Mouse (Mus musculus) retina, adult 2 months (tissue): ENCODE results near the gene Klhl42.

Experiments used
- DNase-seq: peaks from one replicate; pipeline ENCODE4 v3.0.0-alpha.2; 2012; ENCODE audit warnings: low read depth, low spot score

Klhl42 gene

DNA sequence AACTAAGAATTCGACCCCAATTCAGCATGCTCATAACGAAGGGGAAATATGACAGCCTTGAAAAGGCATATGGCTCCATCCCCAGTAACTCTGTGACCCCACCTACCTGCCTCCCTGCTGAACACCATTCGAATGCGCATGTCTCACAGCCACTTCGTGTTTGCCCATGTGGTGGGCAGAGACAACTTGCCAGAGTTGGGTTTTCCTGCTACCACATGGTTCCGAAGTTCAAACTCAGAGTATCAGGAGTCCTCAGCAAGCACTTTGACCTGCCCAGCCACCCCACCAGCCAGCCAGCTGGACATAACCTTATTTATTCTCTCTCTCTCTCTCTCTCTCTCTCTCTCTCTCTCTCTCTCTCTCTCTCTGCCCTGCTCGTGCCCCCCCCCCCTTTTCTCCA lies 3.4 kb upstream of the Klhl42 start:
- DNase-seq = no peak

DNA sequence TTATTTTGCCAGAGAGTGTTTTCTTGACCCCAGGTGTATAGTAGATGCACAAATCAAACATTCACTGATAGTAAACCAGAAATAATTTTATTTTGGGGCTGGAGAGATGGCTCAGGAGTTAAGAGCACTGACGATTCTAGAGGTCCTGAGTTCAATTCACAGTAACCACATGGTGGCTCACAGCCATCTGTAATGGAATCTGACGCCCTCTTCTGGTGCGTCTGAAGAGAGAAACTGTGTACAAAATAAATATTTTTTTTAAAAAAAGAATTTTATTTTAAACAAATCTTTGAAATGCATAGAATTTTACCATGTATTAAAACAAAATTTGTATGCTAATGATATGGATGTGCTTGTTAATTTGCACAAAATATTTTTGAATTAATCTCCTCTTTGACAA lies 2.7 kb upstream of the Klhl42 start:
- no peak for DNase-seq

DNA sequence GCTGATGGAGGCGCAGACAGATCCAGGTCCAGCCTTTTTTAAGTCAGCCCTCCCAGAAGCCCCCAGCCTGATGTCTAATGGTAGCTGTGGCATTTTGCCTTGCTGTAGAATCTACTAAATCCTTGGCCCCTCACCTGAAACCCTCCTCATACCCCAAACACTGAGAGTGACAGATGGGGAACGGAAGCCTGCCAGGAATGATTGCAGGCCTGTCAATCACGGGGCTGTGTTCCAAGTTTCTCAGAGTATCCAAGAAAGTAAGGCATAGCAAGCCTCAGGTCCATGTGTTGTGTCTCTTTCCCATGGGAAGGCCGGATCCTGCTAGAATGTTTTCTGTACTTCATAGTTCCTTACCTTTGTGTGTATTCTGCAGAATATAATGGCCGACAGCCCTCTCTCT lies 988 bp upstream of the Klhl42 start:
- DNase-seq = no peak

GRCm38 (mm10) chr6:147092136-147092535 lies 957 bp downstream of the Klhl42 start:
- DNase-seq = no peak

DNA sequence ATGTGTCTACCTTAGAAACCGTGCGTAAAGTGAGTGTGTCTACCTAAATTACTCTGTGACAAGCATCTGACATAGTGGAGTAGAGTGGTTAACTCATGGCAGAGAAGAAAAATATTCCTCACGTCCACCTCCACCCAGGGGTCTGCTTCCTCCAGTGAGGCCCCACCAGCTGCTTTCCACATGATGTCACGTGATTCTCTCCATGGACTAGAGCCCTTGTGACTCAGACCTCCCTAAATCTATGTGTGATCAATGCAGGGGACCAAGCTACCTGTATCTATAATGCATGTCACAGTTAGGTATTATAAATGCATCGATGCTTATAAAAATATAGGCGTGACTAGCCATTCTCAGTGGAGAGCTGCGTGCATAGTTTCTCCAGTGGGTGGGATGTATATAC lies 3.6 kb downstream of the Klhl42 start:
- no peak for DNase-seq

- no peak for DNase-seq
Measured at GRCm38 (mm10) chr6:147096109-147096508, 4.9 kb downstream of the Klhl42 start.

- no peak for DNase-seq
Measured at GRCm38 (mm10) chr6:147096934-147097333, 5.8 kb downstream of the Klhl42 start.

DNA sequence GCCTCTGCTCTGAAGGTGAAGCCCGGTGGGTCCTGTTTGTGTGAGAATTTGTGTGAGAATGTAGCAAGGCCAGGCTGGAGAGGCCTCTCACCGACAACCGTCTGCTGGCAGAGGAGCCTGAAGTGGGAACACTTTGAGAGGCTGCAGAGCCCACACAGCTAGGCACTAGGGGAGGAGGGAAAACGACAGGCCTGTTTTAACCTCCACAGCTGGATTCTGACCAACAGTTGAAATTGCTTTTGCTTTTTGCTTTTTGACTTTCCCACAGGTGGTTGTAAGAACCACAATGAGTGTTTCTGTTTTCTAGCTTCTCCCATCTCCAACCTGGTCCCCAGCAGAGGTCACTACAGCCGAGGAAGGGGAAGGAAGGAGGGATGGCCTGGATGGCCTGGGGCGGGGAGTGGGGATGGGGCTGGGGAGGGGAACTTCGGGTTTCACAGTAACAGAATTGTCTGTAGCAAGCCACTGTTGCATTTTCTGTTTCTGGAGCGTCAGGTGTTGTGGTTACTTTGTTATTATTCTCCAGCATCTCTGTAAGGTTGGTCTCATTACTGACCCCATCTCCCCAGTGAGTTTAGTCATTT lies 6.3 kb downstream of the Klhl42 start:
- no peak for DNase-seq

DNA sequence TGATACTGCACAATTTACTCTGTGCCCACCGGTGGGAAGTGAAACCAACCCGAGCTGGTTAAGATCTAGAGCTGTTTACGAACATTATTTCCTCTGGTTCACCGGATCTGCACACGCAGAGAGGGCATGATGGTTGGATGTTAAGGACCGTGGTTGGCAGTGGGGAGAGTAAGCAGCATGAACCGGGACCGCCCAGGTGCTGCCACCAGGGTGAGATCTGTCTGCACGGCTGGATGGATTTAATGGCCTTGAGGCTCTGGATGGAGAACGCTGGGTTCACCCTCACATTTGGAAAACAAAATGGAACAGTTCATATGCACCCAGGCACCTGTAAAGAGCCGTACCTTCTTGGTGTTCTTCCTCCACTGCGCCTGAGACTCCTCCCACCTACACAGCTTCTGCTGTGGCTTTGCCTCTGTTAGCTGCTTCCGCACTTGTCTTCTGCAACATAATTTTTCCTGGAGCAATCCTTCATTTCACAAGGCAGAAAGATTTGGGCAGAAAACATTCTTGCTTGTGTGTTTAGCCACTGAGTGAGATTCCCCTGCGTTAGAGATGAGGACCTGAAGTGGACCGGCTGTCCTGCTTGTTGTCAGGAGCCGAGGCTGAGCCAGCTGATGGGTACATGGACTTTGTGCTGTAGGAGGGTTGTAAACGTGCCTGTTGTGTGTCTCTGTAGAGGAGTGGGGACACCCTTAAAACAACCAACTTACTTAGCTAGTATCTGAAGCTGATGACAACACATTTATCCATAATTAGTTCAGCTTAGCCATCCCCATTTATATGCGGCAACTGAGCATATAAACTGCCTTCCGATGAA lies 8.5 kb downstream of the Klhl42 start:
- no peak for DNase-seq

DNA sequence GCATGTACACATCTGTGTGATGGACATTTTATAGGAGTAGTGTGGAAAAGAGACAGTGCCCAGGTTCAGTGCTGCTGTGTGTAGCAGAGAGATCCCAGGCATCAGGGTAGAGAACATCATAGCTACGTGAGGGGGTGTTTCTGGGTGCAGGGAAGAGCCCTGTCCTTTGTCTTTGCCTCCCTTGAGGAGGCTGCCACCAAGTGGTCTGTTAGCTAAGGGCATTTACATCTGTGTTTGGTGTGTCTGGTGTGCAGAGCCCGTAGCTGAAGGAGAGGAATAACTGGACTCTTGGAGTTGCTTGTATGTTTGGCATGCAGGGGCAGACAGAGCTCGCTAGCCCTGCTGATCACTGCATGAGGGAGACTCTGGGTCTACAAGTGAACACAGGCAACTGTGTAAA lies 11.1 kb downstream of the Klhl42 start:
- DNase-seq = no peak

DNA sequence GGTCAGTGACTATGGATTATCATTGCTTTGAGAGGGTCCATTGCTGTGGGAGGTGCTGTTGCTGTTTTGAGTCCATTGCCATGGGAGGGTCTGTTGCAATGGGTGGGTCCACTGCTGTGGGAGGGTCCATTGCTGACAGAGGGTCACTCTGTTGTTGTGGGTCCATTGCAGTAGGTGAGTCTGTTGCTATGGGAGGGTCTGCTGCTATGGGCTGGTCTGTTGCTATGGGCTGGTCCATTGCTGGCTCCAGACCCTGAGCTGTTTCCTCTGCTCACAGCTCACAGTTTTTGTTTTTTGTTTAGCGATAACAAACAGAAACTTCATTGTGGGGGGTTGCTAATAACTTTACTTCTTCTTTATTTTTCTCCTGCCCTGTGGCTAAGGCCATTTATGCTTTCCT lies 14.3 kb downstream of the Klhl42 start:
- DNase-seq = no peak

- no peak for DNase-seq
Measured at GRCm38 (mm10) chr6:147106716-147107115, 15.5 kb downstream of the Klhl42 start.

DNA sequence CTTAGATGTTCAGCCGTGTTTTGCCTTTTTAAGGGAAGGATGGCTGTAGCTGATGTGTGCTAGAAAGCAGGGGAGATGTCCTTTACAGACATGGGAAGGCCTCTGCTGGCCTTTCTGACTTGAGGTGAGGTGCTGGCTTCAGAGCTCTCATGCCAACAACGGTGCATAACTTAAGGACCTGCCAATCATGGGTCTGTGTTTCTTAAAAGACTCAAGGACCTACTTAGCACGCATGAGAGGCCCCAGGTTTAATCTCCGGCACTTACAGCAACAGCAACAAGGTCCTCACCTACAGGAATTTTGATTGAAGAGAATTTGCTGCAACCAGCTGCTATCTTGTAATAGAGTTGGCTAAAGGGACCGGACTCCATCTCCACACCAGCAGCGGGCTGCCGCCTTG lies 18.1 kb downstream of the Klhl42 start:
- DNase-seq = no peak

- DNase-seq = peak; percentile 54
Measured at GRCm38 (mm10) chr6:147116579-147116978, 25.4 kb downstream of the Klhl42 start.

DNA sequence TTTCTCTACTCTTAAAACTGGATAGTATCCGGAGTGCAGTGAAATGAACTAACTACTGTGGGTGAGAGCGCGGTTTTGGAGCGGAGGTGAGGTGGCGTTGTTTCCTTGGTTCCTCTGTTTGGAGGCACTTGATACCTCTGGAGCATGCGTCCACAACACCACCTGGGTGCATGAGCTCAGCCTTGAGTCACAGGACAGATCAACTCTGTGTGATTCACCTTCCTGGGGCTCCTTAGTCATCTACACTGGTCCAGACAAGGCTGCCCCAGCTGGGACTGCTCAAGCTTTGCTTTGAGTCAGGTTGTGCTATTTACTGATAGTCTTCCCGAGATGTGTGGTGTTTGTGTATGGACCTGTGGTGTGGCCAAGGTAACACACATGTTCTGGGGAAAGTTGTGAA lies 26.6 kb downstream of the Klhl42 start:
- no peak for DNase-seq

- no peak for DNase-seq
Measured at GRCm38 (mm10) chr6:147118190-147118589, 27.0 kb downstream of the Klhl42 start.

DNA sequence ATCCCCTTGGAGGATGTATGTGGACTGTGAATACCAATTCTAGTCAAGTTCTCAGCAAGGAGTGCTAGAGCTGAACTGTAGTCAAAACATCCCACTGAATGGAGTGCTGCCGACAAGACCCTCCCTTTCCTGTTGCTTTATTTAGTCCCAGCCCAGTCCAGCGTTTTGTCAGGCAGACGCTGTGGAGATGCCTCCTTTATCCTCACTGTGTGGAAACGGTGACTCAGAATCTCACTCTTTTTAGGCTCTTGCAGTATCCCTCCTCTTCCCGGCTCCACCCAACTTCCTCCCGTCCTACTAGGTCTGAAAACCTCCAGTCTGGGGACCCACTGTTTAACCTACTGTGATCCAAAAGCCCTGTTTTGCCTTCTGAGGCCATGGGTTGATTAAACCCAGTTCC lies 30.1 kb downstream of the Klhl42 start:
- no peak for DNase-seq

DNA sequence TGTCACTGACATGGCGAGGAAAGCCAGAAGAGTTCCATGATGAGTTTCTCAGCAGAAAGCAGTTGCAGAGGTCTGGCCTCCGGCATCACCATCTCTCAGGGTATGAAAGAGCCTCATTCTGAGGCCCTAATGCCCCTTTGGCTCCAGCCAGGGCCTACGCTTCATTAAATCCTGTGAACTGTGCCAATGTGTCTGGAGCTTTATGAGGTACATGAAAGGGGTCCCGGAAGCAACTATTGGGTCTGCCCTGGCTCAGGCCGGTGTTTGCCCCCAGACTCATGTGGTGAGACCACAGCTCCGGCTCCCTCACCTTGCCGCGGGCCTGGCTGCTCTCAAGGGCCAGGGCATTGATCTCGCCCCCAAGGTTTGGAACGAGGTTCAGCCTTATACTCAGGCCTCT lies 36.1 kb downstream of the Klhl42 start:
- DNase-seq = no peak

DNA sequence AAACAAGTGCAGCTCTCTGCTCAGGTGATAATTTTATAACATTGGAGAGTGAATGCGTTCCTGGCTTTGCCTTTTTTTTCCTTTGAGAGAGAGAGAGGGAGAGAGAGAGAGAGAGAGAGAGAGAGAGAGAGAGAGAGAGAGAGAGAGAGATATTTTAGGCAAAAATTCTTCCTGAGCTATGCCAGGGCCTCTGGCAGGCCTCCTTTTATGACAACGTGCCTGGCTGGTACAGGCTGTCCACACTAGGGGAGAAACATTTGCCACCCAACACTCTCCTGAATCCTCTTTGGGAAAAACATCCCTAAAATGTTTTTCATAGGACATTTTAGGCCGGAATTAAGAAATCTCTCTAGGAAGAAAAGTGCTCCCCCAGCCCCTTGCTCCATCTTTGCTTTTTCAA lies 47.1 kb downstream of the Klhl42 start:
- no peak for DNase-seq

DNA sequence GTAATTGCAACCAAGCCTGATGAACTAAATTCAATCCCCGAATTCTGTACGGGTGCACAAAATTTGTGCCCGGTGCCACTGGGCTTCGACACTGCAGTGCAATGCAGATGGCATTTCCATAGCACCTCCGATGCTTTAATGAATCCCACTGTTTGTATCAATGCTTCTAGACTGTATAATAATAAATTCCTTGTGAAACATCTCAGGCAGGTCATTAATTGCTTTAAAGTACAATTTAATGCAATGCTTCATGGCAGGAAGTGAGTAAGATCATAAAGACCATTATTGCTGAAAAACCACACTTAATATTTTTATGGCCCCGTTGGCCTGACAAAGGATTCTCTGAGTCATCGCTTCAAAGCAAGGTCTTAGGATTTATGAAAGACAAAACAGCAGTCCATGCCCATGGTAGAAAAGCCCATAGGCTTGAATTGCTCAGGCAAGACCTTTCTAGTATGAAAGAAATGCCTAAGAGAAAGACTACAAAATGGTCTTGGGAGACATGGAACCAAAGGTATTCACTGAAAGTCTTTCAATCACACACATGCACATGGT lies 49.5 kb downstream of the Klhl42 start:
- no peak for DNase-seq

DNA sequence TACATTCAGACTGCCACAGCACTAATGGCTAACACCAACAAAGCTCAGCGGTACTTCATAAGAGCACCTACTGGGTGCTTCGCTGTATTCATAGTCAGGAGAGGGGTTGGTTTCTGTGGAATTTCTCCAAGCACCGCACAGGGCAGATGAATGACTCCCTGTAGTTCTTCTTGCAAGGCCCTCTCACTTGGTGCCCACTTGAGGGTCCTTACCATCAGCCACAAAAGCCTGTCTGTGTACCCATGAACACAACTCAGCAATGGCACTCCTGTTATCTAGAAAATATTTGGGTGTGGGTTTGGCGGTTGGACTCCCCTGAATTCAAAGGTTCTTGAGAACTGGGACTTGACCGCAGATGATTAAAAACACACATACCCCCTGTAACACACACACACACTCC lies 53.5 kb downstream of the Klhl42 start:
- DNase-seq = no peak

- no peak for DNase-seq
Measured at GRCm38 (mm10) chr6:147145277-147145676, 54.1 kb downstream of the Klhl42 start.

DNA sequence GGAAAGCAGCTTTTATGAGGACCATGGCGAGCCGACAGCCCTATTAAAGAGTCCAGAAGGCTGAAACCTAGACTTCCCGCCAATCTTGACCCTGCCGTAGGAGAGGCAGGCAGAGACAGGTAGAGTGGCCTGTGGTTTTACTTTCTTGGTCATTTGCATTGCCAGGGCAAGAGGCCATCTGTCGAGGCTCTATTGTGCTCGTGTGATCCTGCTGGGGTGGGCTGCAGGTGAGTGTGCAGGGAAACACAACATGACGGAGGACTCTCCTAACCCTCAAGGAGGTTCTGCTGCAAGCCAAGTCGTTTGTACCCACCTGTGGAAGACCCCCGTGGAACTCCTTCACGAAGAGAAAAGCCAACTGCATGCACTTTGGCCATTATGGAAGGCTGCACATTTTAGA lies 54.6 kb downstream of the Klhl42 start:
- DNase-seq = no peak
